Comparison of ENCODE assay signal across 21 mouse cellular contexts in the genomic region with DNA sequence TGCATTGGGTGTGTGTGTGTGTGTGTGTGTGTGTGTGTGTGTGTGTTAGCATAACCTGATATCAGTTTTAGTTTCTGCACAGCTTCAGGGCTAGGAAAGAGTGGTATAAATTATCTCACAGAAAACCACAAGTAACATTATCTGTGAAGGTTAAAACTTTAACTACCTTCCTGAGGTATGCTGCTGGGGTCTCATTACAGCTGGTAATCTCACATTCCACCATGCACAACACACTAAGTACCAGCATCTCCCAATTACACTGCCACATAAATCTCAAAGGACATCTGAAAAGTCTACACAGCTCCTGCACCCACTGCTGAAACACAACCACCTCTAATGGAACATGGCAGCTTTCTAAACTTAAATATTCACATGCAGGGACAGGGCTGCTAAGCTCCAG.
"Had no signal": no experiment of that assay in that cellular context is flagged by ENCODE, and none has a peak within 500 bp of the region (broad histone marks: within the 10 kb centered on the region; RNA-seq: fewer than 3 reads in every experiment).

No protein-coding gene starts in this region.

- H3K4me1 ChIP-seq: lung, embryonic 15.5 days; midbrain, embryonic 10.5 days; midbrain, embryonic 12.5 days had no signal

- H3K9me3 ChIP-seq: lung, embryonic 15.5 days; midbrain, embryonic 10.5 days; midbrain, embryonic 12.5 days; neural tube, embryonic 13.5 days; neural tube, embryonic 15.5 days had no signal

- DNase-seq: lung, adult 2 months; lung, postnatal 14 days; lung, postnatal 36 days; midbrain, embryonic 14.5 days; retina, postnatal 1 day; right cerebral cortex, adult 18-20 months; right cerebral cortex, postnatal 25 days; right cerebral cortex, postnatal 4 days; spleen, adult 18-20 months; thymus, adult 18-20 months; thymus, postnatal 14 days; thymus, postnatal 36 days had no signal

- H3K27me3 ChIP-seq: lung, embryonic 15.5 days; midbrain, embryonic 12.5 days; neural tube, embryonic 13.5 days; neural tube, embryonic 15.5 days had no signal

- H3K27ac ChIP-seq: lung, embryonic 15.5 days; macrophage; midbrain, embryonic 10.5 days; midbrain, embryonic 12.5 days; neural tube, embryonic 13.5 days; neural tube, embryonic 15.5 days had no signal

- H3K4me2 ChIP-seq: lung, embryonic 15.5 days; midbrain, embryonic 12.5 days; neural tube, embryonic 13.5 days; neural tube, embryonic 15.5 days had no signal

- H3K4me3 ChIP-seq: lung, embryonic 15.5 days; midbrain, embryonic 10.5 days; midbrain, embryonic 12.5 days; myocyte; neural tube, embryonic 13.5 days; neural tube, embryonic 15.5 days had no signal

- H3K9ac ChIP-seq: lung, embryonic 15.5 days; midbrain, embryonic 12.5 days; neural tube, embryonic 13.5 days; neural tube, embryonic 15.5 days had no signal

- ATAC-seq: lung, postnatal 0 days; midbrain, embryonic 16.5 days had no signal

- H3K36me3 ChIP-seq: neural tube, embryonic 13.5 days; neural tube, embryonic 15.5 days had no signal
